Mouse (Mus musculus) cortical plate, adult 2 months (tissue): ENCODE measurements around the gene Cpne5.

ENCODE experiments used
- CTCF ChIP-seq: fragments of 200-500 bp; IDR thresholded peaks from 2 replicates; pipeline ENCODE4 v1.5.1; 2011; ENCODE audit warnings: mild to moderate bottlenecking, control low read depth, low read length; ENCODE audit not compliant: insufficient read depth; ENCODE audit errors: extremely low read depth
- POLR2A ChIP-seq: fragments of 200-500 bp; IDR thresholded peaks from 2 replicates; pipeline ENCODE4 v1.6.1; 2011; ENCODE audit warnings: mild to moderate bottlenecking, low read length, control low read depth; ENCODE audit not compliant: insufficient read depth; ENCODE audit errors: extremely low read depth

GRCm38 (mm10) chr17:29186989-29187859, 50.7 kb downstream of the Cpne5 start:
- TF ChIP-seq CTCF (no peak), POLR2A (no peak)
